Mouse (Mus musculus) adrenal gland, postnatal 25 days (tissue): ENCODE data around the gene Bptf. TPM values are rescaled to one million over a fixed set of nuclear protein-coding genes. Genes with fewer than 3 reads are reported as not detected.
"Not testable (repeated sequence)": the region's sequence is repeated elsewhere in the genome, so short reads cannot be mapped to it uniquely, and the experiment has no call there.

Experiments used
- DNase-seq: peaks from one replicate; pipeline ENCODE4 v3.0.0; 2021; ENCODE audit warnings: mixed read lengths
- total RNA-seq: library from RNA; stranded (reverse); gene quantifications from 2 replicates; pipeline ENCODE4 v1.2.3, GENCODE M21; 2021

Bptf gene
- total RNA-seq, 1 experiment from 2014 or later: 52.9 TPM

GRCm38 (mm10) chr11:107113881-107114557, 17.9 kb downstream of the Bptf start:
- no peak for DNase-seq

GRCm38 (mm10) chr11:107113112-107113511, 18.8 kb downstream of the Bptf start:
- DNase-seq: no peak

- no peak for DNase-seq
These were observed 22.3 kb downstream of the Bptf start for GRCm38 (mm10) chr11:107109669-107110068.

- DNase-seq: no peak
These were observed 23.0 kb downstream of the Bptf start for GRCm38 (mm10) chr11:107108892-107109291.

GRCm38 (mm10) chr11:107107725-107108078, 24.2 kb downstream of the Bptf start:
- no peak for DNase-seq

GRCm38 (mm10) chr11:107106978-107107724, 24.8 kb downstream of the Bptf start:
- no peak for DNase-seq

- no peak for DNase-seq
These were observed 25.5 kb downstream of the Bptf start for GRCm38 (mm10) chr11:107106461-107106860.

GRCm38 (mm10) chr11:107105227-107105626, 26.7 kb downstream of the Bptf start:
- peak; percentile 64 for DNase-seq

GRCm38 (mm10) chr11:107103736-107104135, 28.2 kb downstream of the Bptf start:
- no peak for DNase-seq

- no peak for DNase-seq
These were observed 28.7 kb downstream of the Bptf start for GRCm38 (mm10) chr11:107103224-107103589.

- no peak for DNase-seq
These were observed 29.3 kb downstream of the Bptf start for GRCm38 (mm10) chr11:107102465-107103223.

- no peak for DNase-seq
These were observed 35.0 kb downstream of the Bptf start for GRCm38 (mm10) chr11:107096973-107097372.

- DNase-seq: no peak
These were observed 38.1 kb downstream of the Bptf start for GRCm38 (mm10) chr11:107093871-107094270.

- no peak for DNase-seq
These were observed 39.3 kb downstream of the Bptf start for GRCm38 (mm10) chr11:107092637-107093036.

- no peak for DNase-seq
These were observed 46.1 kb downstream of the Bptf start for GRCm38 (mm10) chr11:107085866-107086265.

- DNase-seq: no peak
These were observed 48.4 kb downstream of the Bptf start for GRCm38 (mm10) chr11:107083480-107083879.

- DNase-seq: peak; percentile 19
These were observed 66.6 kb downstream of the Bptf start for GRCm38 (mm10) chr11:107065216-107065785.

- DNase-seq: no peak
These were observed 67.3 kb downstream of the Bptf start for GRCm38 (mm10) chr11:107064590-107064989.

- DNase-seq: no peak
These were observed 68.9 kb downstream of the Bptf start for GRCm38 (mm10) chr11:107063067-107063466.

GRCm38 (mm10) chr11:107060941-107061340, 71.0 kb downstream of the Bptf start:
- DNase-seq: no peak

GRCm38 (mm10) chr11:107059634-107060033, 72.3 kb downstream of the Bptf start:
- not testable (repeated sequence) for DNase-seq

GRCm38 (mm10) chr11:107057391-107057790, 74.5 kb downstream of the Bptf start:
- DNase-seq: peak; percentile 22

- DNase-seq: no peak
These were observed 77.1 kb downstream of the Bptf start for GRCm38 (mm10) chr11:107054870-107055269.
